Mouse (Mus musculus): ENCODE results near the gene Casc1. TPM values are rescaled to one million over a fixed set of nuclear protein-coding genes. Genes with fewer than 3 reads are reported as not detected.
"Not testable (repeated sequence)": the region's sequence is repeated elsewhere in the genome, so short reads cannot be mapped to it uniquely, and the experiment has no call there.

The Casc1 gene
- polyA plus RNA-seq, 1 experiment: 1.6 TPM

- no peak overlapping the region for H3K4me3 ChIP-seq (ENCODE audit: control insufficient read depth, insufficient read depth, low read length)
- peaks cover 11% of the 10 kb centered on the region for H3K4me1 ChIP-seq (replicated peaks; ENCODE audit: control insufficient read depth, insufficient read depth, low read length)
- no peak for DNase-seq
- H3K27me3 ChIP-seq (ENCODE audit: control insufficient read depth, insufficient read depth, low read length): no peaks in the 10 kb centered on the region
- TF ChIP-seq POLR2A (IDR thresholded peaks at IDR 0.05; ENCODE audit: control insufficient read depth, extremely low read depth, insufficient read depth, low read length, poor library complexity) (no peak), CTCF (IDR thresholded peaks at IDR 0.05; ENCODE audit: borderline replicate concordance, control insufficient read depth, extremely low read depth, insufficient read depth, low read length, poor library complexity) (no peak)
- peaks cover 62% of the 10 kb centered on the region for H3K36me3 ChIP-seq (ENCODE audit: control insufficient read depth, insufficient read depth, low read length)
- no peak overlapping the region for H3K27ac ChIP-seq (ENCODE audit: control insufficient read depth, insufficient read depth, low read length)
- 53% methylated on average over 11 of the region's 11 CpGs for WGBS
Observed at GRCm38 (mm10) chr6:145139776-145140475, 70.9 kb downstream of the Casc1 start.

GRCm38 (mm10) chr6:145139236-145139635 is 71.6 kb downstream of the Casc1 start:
- no peak overlapping the region for H3K4me3 ChIP-seq (ENCODE audit: control insufficient read depth, insufficient read depth, low read length)
- no peak overlapping the region for H3K27ac ChIP-seq (ENCODE audit: control insufficient read depth, insufficient read depth, low read length)
- DNase-seq: no peak
- 97% methylated on average over 13 of the region's 13 CpGs for WGBS
- no peaks in the 10 kb centered on the region for H3K27me3 ChIP-seq (ENCODE audit: control insufficient read depth, insufficient read depth, low read length)
- H3K36me3 ChIP-seq (ENCODE audit: control insufficient read depth, insufficient read depth, low read length): peaks cover 60% of the 10 kb centered on the region
- TF ChIP-seq CTCF (IDR thresholded peaks at IDR 0.05; ENCODE audit: borderline replicate concordance, control insufficient read depth, extremely low read depth, insufficient read depth, low read length, poor library complexity) (no peak), POLR2A (IDR thresholded peaks at IDR 0.05; ENCODE audit: control insufficient read depth, extremely low read depth, insufficient read depth, low read length, poor library complexity) (no peak)
- peaks cover 15% of the 10 kb centered on the region for H3K4me1 ChIP-seq (replicated peaks; ENCODE audit: control insufficient read depth, insufficient read depth, low read length)

GRCm38 (mm10) chr6:145136831-145137230 is 74.0 kb downstream of the Casc1 start:
- Histone ChIP-seq H3K4me3 (ENCODE audit: control insufficient read depth, insufficient read depth, low read length) (no peak overlapping the region), H3K27ac (ENCODE audit: control insufficient read depth, insufficient read depth, low read length) (no peak overlapping the region), H3K36me3 (ENCODE audit: control insufficient read depth, insufficient read depth, low read length) (peaks cover 44% of the 10 kb centered on the region), H3K27me3 (ENCODE audit: control insufficient read depth, insufficient read depth, low read length) (no peaks in the 10 kb centered on the region), H3K4me1 (replicated peaks; ENCODE audit: control insufficient read depth, insufficient read depth, low read length) (peaks cover 17% of the 10 kb centered on the region)
- WGBS: 46% methylated on average over 5 of the region's 5 CpGs
- no peak for DNase-seq
- TF ChIP-seq POLR2A (IDR thresholded peaks at IDR 0.05; ENCODE audit: control insufficient read depth, extremely low read depth, insufficient read depth, low read length, poor library complexity) (no peak), CTCF (IDR thresholded peaks at IDR 0.05; ENCODE audit: borderline replicate concordance, control insufficient read depth, extremely low read depth, insufficient read depth, low read length, poor library complexity) (no peak)

GRCm38 (mm10) chr6:145135804-145136203 is 75.0 kb downstream of the Casc1 start:
- no peak for DNase-seq
- Histone ChIP-seq H3K36me3 (ENCODE audit: control insufficient read depth, insufficient read depth, low read length) (peaks cover 33% of the 10 kb centered on the region), H3K4me3 (ENCODE audit: control insufficient read depth, insufficient read depth, low read length) (no peak overlapping the region), H3K27me3 (ENCODE audit: control insufficient read depth, insufficient read depth, low read length) (no peaks in the 10 kb centered on the region), H3K4me1 (replicated peaks; ENCODE audit: control insufficient read depth, insufficient read depth, low read length) (peaks cover 17% of the 10 kb centered on the region), H3K27ac (ENCODE audit: control insufficient read depth, insufficient read depth, low read length) (no peak overlapping the region)
- 97% methylated on average over 9 of the region's 9 CpGs for WGBS
- TF ChIP-seq POLR2A (IDR thresholded peaks at IDR 0.05; ENCODE audit: control insufficient read depth, extremely low read depth, insufficient read depth, low read length, poor library complexity) (no peak), CTCF (IDR thresholded peaks at IDR 0.05; ENCODE audit: borderline replicate concordance, control insufficient read depth, extremely low read depth, insufficient read depth, low read length, poor library complexity) (no peak)

GRCm38 (mm10) chr6:145135295-145135694 is 75.5 kb downstream of the Casc1 start:
- peaks cover 16% of the 10 kb centered on the region for H3K4me1 ChIP-seq (replicated peaks; ENCODE audit: control insufficient read depth, insufficient read depth, low read length)
- 76% methylated on average over 3 of the region's 3 CpGs for WGBS
- TF ChIP-seq CTCF (IDR thresholded peaks at IDR 0.05; ENCODE audit: borderline replicate concordance, control insufficient read depth, extremely low read depth, insufficient read depth, low read length, poor library complexity) (no peak), POLR2A (IDR thresholded peaks at IDR 0.05; ENCODE audit: control insufficient read depth, extremely low read depth, insufficient read depth, low read length, poor library complexity) (no peak)

GRCm38 (mm10) chr6:145132969-145133368 is 77.8 kb downstream of the Casc1 start:
- not testable (repeated sequence) for DNase-seq
- 72% methylated on average over 5 of the region's 5 CpGs for WGBS

More at GRCm38 (mm10) chr6:145135295-145135694, 75.5 kb downstream of the Casc1 start:
- no peak for DNase-seq
- H3K4me3 ChIP-seq (ENCODE audit: control insufficient read depth, insufficient read depth, low read length): no peak overlapping the region
- no peak overlapping the region for H3K27ac ChIP-seq (ENCODE audit: control insufficient read depth, insufficient read depth, low read length)
- no peaks in the 10 kb centered on the region for H3K27me3 ChIP-seq (ENCODE audit: control insufficient read depth, insufficient read depth, low read length)
- peaks cover 29% of the 10 kb centered on the region for H3K36me3 ChIP-seq (ENCODE audit: control insufficient read depth, insufficient read depth, low read length)

GRCm38 (mm10) chr6:145131991-145132390 is 78.8 kb downstream of the Casc1 start:
- no peak overlapping the region for H3K27ac ChIP-seq (ENCODE audit: control insufficient read depth, insufficient read depth, low read length)
- no peak for TF ChIP-seq CTCF (IDR thresholded peaks at IDR 0.05; ENCODE audit: borderline replicate concordance, control insufficient read depth, extremely low read depth, insufficient read depth, low read length, poor library complexity)
- no peak for TF ChIP-seq POLR2A (IDR thresholded peaks at IDR 0.05; ENCODE audit: control insufficient read depth, extremely low read depth, insufficient read depth, low read length, poor library complexity)
- no peaks in the 10 kb centered on the region; the same call in 1 of the 2 replicates for H3K36me3 ChIP-seq (ENCODE audit: control insufficient read depth, insufficient read depth, low read length)
- DNase-seq: no peak
- H3K27me3 ChIP-seq (ENCODE audit: control insufficient read depth, insufficient read depth, low read length): no peaks in the 10 kb centered on the region
- peaks cover 17% of the 10 kb centered on the region; the same call in 1 of the 2 replicates for H3K4me1 ChIP-seq (replicated peaks; ENCODE audit: control insufficient read depth, insufficient read depth, low read length)
- 94% methylated on average over 5 of the region's 5 CpGs for WGBS
- no peak overlapping the region for H3K4me3 ChIP-seq (ENCODE audit: control insufficient read depth, insufficient read depth, low read length)

More at GRCm38 (mm10) chr6:145132969-145133368, 77.8 kb downstream of the Casc1 start:
- H3K36me3 ChIP-seq (ENCODE audit: control insufficient read depth, insufficient read depth, low read length); H3K27ac ChIP-seq (ENCODE audit: control insufficient read depth, insufficient read depth, low read length); H3K4me3 ChIP-seq (ENCODE audit: control insufficient read depth, insufficient read depth, low read length); H3K27me3 ChIP-seq (ENCODE audit: control insufficient read depth, insufficient read depth, low read length): not testable (repeated sequence)
- peaks cover 17% of the 10 kb centered on the region; the same call in 1 of the 2 replicates for H3K4me1 ChIP-seq (replicated peaks; ENCODE audit: control insufficient read depth, insufficient read depth, low read length)

Measured in thymus, adult 2 months (tissue).